Mouse (Mus musculus) gastrocnemius, postnatal 4 days (tissue): Measurements from ENCODE around the gene Akt1. TPM values are rescaled to one million over a fixed set of nuclear protein-coding genes. Genes with fewer than 3 reads are reported as not detected.

Experiments
- DNase-seq, 2 experiments: peaks; one replicate each; pipeline ENCODE4 v3.0.0; 2021 to 2022; ENCODE audit warnings: low spot score in 2 of 2, mixed read lengths in 2 of 2
- long read RNA-seq, 2 experiments: library from polyadenylated mRNA; stranded (forward); transcript quantifications; one replicate each; pipeline ENCODE4 v2.0.0; 2021
- total RNA-seq, 2 experiments: library from RNA; stranded (reverse); gene quantifications; 2 replicates each; pipeline ENCODE4 v1.2.3; 2021

Akt1 gene
- total RNA-seq, result 100 to 1,000 TPM; 258 to 259 TPM
- long read RNA-seq, experiment 1, transcript Akt1-201 (14 exons, 2,690 nt), result major isoform, 636 of 714 reads
- long read RNA-seq, experiment 1, partial matches to known transcripts, result 31 of 714 reads
- long read RNA-seq, experiment 1, other reads (novel, unspliced or antisense), result 47 of 714 reads
- long read RNA-seq, experiment 2, transcript Akt1-201 (14 exons, 2,690 nt), result major isoform, 764 of 883 reads
- long read RNA-seq, experiment 2, partial matches to known transcripts, result 43 of 883 reads
- long read RNA-seq, experiment 2, other reads (novel, unspliced or antisense), result 76 of 883 reads

- peak in 1 of 2 experiments; percentile 60 for DNase-seq
Observed at GRCm38 (mm10) chr12:112674132-112675011, at the start of gene Akt1. Gene Akt1 (minus strand): TSS chr12:112674884.

DNA sequence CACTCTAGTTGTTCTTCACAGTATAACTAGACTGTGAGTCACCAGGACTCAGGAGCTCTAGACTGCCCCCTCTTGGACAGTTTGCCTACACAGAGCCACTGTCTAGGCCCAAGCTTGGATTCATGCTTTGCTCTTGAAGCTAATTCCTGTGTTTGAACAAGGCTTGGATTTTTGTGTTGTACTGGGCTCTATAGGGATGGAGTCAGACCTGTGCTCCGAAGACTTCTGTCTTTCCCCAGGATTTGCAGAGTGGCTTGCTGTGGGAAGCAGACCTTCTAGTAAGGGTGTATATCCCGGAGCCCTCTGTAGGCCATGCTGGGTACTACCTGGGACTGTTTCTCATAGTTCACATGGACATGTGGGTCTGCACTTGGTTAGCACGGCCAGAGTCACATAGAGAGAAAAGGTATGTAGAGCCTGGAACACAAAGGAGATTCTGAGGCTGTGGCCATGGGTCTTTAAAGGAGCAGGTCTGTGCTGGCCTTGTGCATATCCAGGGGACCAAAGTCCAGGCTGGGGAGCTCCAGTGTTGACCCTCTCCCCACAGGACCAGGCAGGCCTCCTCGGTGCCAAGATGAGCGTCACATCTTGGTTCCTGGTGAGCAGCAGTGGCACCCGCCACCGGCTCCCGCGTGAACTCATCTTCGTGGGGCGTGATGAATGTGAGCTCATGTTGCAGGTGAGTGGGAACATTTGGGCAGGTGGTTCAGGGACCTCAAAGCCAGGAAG lies 49.6 kb upstream of the Akt1 start:
- DNase-seq, result peak in 1 of 2 experiments; percentile 70

DNA sequence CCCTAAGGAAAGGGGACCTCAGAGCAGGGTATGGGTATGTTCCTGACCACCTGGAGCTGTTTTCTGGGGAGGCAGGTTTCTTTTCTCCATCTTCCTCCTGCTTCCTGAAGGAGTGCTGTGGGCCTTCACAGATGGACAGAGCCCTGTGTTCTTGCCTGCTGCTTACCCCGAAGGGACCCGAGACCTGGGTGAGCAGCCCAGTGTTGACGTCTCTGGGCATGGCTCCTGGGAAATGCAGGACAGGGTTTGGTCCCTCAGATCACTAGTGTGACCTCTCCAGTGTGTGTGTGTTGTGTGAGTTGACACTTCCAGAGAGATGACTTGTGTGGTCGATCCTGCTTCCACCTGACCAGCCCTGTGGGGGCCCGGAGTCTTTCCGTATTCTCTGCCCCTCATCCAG lies 48.8 kb upstream of the Akt1 start:
- DNase-seq, result no peak

- DNase-seq, result no peak
Observed at GRCm38 (mm10) chr12:112723028-112723330, 48.3 kb upstream of the Akt1 start.

DNA sequence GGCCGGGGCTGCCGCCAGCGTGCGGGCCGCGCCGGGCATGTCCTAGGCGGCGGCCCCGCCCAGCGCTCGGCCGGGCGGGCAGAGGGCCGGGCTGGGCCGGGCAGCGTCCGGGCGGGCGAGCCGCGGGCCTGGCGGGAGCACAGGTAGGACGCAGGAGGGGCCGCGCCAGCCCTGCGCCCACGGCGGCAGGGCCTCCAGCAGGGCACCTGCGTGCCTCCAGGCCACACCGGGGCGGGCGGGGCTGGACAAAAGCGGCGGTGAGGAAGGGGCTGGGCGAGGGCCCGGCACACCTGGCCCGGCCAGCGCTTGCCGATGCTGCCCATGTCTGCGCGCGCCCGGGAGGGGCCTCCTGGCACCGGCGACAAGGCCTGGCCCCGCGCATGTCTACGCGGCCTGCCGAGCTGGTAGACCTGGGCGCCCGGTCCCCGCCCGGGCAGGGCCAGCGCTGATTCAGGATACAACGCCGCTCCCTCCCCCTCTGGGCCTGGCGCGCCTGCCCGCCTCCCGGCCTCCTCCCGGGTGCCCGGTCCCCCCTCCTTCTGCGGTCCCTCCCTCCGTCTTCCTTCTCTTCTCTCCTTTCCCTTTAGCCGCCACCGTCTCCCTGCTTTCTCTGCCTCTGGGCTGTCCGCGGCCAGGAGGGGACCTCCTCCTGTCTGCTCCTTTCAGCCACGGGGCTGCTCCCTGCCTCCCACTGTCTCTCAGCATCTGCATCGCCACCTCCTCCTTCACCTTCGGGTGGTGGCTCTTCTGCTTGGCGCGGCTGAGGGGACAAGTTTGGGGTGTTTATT lies 47.8 kb upstream of the Akt1 start:
- peak in 1 of 2 experiments; percentile 51 for DNase-seq

GRCm38 (mm10) chr12:112721424-112722239 lies 46.9 kb upstream of the Akt1 start:
- DNase-seq, result no peak

- no peak for DNase-seq
Observed at GRCm38 (mm10) chr12:112720890-112721423, 46.3 kb upstream of the Akt1 start.

- no peak for DNase-seq
Observed at GRCm38 (mm10) chr12:112720216-112720615, 45.5 kb upstream of the Akt1 start, which contains the start of gene Cep170b. Gene Cep170b (plus strand): TSS chr12:112720455.

DNA sequence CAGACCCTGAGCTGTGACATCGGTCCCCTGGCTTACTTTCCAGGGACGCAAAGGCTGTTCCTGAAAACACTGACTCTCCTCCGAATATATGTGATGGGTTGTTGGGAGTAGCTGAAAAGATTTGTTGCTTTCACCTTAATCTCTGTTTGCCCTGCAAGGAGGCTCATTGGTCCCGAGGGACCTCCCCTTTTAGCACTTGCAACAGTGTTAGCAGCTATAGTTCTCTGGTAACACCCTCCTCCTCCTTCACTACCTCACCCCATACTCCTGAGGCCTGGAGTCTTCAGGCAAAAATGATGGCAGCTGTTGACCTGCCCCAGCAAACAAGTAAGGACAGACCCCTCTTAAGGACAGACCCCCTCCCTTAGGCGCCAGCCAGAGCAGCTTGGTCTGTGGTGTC lies 44.3 kb upstream of the Akt1 start:
- no peak for DNase-seq

DNA sequence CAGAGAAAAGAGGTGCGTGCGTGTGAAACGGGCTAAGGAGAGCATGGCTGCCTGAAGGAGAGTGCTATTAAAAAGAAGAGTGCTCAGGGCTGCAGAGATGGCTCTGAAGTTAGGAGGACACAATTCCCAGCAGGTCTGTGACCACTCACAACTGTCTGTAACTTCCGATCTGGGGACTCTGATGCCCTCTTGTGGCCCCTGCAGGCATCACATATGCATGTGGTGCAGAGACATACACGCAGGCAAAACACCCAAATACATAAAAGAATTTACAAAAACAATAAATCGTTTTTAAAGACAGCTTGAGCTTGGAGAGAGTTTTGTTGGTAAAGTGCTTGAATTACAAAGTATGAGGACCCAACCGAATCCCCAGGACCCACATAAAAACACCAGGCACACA lies 42.5 kb upstream of the Akt1 start:
- DNase-seq, result peak in 1 of 2 experiments; percentile 49

DNA sequence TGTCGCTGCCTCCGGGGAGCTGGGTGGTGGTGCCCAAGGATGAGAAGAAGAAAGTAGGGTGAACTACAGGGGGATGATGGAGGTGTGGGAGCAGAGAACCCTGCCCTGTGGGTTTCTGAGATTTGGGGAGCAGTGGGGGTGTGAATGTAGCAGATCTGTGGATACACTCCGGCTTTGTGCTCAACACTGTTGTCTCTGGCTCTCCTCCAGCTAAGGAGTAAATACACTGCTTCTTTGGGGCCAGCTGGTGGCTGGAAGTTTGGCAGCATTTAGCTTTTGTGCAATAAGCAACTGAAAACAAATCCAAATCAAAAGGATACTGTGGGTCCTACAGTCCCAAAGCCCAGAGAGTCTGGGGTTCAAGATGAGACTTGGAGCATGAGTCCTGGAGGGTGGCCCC lies 39.3 kb upstream of the Akt1 start:
- no peak for DNase-seq

DNA sequence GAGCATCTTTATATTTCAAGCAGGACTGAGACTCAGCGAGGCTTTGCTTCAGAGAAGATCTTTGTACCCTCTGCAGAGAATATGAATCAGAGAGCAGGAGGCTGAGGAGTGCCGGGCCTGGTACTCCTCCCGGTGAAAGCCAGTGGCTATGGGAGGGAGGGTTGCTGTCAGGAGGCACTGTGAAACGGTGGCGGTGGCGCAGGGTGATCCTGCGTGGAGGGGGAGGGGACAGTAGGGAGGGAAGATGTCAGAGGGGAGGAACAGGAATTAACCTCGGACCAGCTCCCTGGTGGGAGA lies 32.8 kb upstream of the Akt1 start:
- DNase-seq, result no peak

DNA sequence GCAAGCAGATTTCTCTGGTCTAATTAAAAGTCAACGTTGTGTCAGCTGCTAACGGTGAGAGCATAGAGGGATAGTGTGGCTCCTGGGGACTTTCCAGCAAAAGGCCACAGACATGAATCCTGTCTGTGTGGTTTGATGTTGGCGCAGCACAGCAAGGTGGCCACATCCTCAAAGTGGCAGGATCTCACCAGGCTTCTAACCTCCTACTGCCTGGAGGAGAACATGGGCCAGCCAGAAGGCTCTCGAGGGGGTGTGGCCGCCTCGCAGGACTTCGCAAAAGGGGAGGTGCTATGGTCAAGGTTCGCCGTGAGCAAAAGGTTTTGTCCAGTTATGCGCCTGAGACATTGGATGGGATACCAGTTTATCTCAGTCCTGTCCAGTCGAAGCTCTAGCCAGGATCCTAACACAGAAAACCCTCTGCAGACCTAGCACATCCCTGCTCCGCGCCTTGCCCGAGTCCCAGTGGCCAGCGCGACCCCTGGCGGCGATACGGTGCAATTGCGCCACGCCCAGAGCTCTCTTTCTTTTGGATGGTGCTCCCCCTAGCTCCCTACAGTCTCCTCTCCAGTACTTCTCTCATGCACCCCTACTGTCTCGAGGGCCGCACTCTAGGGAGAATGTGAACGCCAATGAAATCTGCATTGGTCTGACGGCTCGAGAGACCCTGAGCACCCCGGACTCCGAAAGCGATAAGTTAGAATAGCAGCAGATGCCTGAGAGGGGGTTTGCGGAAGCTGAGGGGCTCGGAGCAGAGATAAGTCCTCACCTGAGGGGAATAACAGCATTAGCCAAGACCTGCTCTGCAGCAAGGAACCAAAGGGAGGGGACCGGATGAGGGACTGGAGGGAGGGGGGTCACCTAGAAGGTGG lies 32.3 kb upstream of the Akt1 start:
- DNase-seq, result peak; percentile 87

DNA sequence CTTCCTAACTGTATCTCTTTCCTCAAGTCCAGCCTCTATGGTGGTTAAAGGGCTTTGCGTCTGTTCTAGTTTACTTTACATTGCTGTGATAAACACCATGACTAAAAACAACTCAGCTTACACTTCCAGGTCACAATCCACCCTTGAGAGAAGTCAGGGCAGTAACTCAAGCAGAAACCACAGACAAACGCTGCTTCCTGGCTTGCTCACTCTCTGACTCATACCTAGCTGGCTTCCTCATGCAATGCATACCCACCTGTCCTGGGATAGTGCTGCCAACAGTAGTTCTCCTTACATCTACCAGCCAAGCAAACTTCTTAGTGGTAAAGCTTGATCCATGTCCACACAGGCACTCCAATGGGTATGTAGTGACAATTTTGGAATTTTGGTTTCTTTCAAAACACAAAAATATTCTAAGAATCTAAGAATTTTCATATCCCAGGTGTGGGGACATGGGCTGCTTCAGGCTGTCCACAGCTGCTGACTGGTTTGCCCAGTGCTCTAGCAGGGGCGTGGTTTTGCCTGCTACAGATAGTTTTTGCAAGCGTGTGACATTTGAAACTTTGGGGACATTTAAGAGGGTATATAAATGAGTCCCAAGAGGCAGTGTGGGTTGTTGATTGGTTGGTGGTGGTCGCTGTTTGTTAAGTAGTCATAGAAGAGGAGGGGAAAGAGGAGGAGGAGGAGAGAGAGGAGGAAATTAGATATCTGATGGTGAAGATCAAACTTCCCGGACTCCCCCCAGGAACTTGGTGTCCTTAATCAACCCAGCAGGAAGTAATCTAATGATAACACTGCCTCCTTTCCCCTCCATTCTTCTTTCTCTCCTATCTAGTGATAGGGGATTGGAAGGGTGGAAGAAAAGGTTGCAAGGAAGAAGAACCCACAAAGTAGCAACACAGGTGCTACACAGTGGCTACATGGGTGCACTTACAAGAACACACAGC lies 28.0 kb upstream of the Akt1 start:
- no peak for DNase-seq

DNA sequence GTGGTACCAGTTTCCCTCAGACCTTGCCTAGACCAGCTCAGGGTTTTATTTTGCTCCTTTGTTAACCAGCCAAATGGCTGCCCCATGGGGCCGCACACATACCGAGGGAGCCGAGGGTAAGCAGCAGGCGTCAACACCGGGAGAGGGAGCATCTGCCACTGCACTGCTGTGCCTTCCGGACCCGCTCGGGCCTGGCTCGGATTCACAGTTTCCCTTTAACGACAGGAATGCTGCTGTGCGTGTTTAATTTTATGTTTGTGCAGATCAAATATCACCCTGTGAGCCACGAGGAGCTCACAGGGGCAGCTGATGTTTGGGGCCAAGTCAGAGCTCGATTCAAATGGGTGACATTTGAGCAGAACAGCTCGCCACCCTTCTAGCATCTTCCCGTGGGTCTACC lies 25.8 kb upstream of the Akt1 start:
- no peak for DNase-seq

DNA sequence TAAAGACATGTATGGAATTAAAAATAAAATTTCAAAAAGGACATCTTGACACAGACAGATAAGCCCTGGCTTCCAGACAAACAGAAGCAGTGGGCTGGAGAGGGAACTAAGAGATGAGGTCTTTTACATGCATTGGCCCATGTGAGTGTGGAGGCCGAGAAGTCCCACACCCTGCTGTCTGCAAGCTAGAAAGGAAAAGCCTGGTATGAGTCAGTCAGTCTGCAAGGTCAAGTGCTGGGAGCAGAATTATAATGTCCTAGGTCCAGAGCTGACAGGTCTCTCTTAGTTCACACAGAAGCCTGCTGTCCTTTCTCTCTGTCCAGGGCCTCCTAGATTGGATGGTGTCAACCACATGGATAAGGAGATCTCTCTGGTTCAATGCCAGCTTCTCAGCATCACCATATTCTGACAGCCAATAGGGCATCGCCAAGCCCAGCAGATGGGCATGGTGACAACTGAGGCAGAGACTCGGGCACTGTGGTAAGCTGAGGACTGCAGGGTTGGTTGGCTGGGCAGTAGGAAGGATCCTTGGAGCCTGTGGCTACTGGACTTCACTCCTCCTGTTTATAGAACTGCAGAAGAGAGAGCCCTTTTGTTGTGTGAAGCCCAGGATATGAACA lies 22.2 kb upstream of the Akt1 start:
- no peak for DNase-seq

GRCm38 (mm10) chr12:112694127-112694475 lies 19.4 kb upstream of the Akt1 start:
- DNase-seq, result no peak
